Mouse (Mus musculus) testis, adult 2 months (tissue): ENCODE results near the gene Gsdma.

Experiments
- CTCF ChIP-seq: fragments of 200-500 bp; IDR thresholded peaks from 2 replicates; pipeline ENCODE4 v1.5.1; 2012; ENCODE audit warnings: low read depth, mild to moderate bottlenecking, inconsistent platforms, low read length, moderate library complexity; ENCODE audit not compliant: control insufficient read depth, insufficient read depth, insufficient replicate concordance
- POLR2A ChIP-seq: fragments of 200-500 bp; IDR thresholded peaks from 2 replicates; pipeline ENCODE4 v1.6.1; 2012; ENCODE audit warnings: low read depth, mild to moderate bottlenecking, inconsistent platforms, low read length, moderate library complexity; ENCODE audit not compliant: control insufficient read depth

- TF ChIP-seq CTCF (no peak), POLR2A (no peak)
Observed at GRCm38 (mm10) chr11:98628706-98629105, 35.4 kb upstream of the Gsdma start.
